9 mouse cellular contexts compared by ENCODE assay signal in genomic region chr9:69623312-69623711, GRCm38 (mm10).
A peak's percentile ranks its signal among the peaks of the same experiment; 100 is the strongest.
DNase-seq lines count a peak whose midpoint lies in the region; ATAC-seq and TF ChIP-seq lines count a peak whose summit lies in the region.
"Had no signal": no experiment of that assay in that cellular context is flagged by ENCODE, and none has a peak within 500 bp of the region (broad histone marks: within the 10 kb centered on the region; RNA-seq: fewer than 3 reads in every experiment).

No protein-coding gene starts in this region.

- no peak overlapping the region for H3K9ac ChIP-seq in liver, embryonic 13.5 days
- H3K9ac ChIP-seq: heart, embryonic 15.5 days had no signal

- no peak for ATAC-seq in liver, embryonic 13.5 days (ENCODE audit: low read depth)
- ATAC-seq in activated CD4-positive, CD25-positive, alpha-beta regulatory T cell, adult 4 months, result no peak

- TF ChIP-seq CTCF in small intestine, adult 2 months (IDR thresholded peaks at IDR 0.05; ENCODE audit: extremely low read depth, insufficient read length, insufficient replicate concordance, low read depth, low read length), result peak; percentile 83; the same call in 1 of the 2 replicates

- H3K4me1 ChIP-seq in liver, embryonic 13.5 days (replicated peaks), result no peaks in the 10 kb centered on the region
- H3K4me1 ChIP-seq in small intestine, adult 2 months (ENCODE audit: control insufficient read depth, insufficient read depth, insufficient read length, low read length), result no peaks in the 10 kb centered on the region
- H3K4me1 ChIP-seq: heart, embryonic 15.5 days had no signal

- H3K9me3 ChIP-seq in liver, embryonic 13.5 days (replicated peaks), result no peaks in the 10 kb centered on the region
- H3K9me3 ChIP-seq: heart, embryonic 15.5 days had no signal

- H3K4me3 ChIP-seq in liver, embryonic 13.5 days (replicated peaks), result no peak overlapping the region
- H3K4me3 ChIP-seq in small intestine, adult 2 months (ENCODE audit: low read depth, low read length), result no peak overlapping the region
- H3K4me3 ChIP-seq: heart, embryonic 15.5 days had no signal

- no peaks in the 10 kb centered on the region for H3K36me3 ChIP-seq in liver, embryonic 13.5 days
- H3K36me3 ChIP-seq in small intestine, adult 2 months (ENCODE audit: control insufficient read depth, insufficient read depth, low read length), result no peaks in the 10 kb centered on the region
- H3K36me3 ChIP-seq: heart, embryonic 15.5 days had no signal

- peak; percentile 34 to 78 for DNase-seq in left cerebral cortex, adult 18-20 months (ENCODE audit: low spot score in 2 of 2)
- DNase-seq in left cerebral cortex, adult 11 months (ENCODE audit: low spot score), result no peak
- peak; percentile 78 to 79 for DNase-seq in adrenal gland, adult 18-20 months (ENCODE audit: low spot score in 2 of 2)
- DNase-seq in embryo, embryonic 10 days (ENCODE audit: low spot score), result peak; percentile 90
- peak; percentile 17 to 62 for DNase-seq in kidney, adult 8-10 months
- peak; percentile 8 for DNase-seq in liver, embryonic 13.5 days

- no peak for TF ChIP-seq POLR2A in small intestine, adult 2 months (IDR thresholded peaks at IDR 0.05; ENCODE audit: low read depth, low read length)

- H3K4me2 ChIP-seq in liver, embryonic 13.5 days, result no peak overlapping the region
- H3K4me2 ChIP-seq: heart, embryonic 15.5 days had no signal

- 13% methylated on average over 7 of the region's 7 CpGs for WGBS in liver, embryonic 13.5 days (ENCODE audit: insufficient replicate concordance)
- 13% methylated on average over 7 of the region's 7 CpGs for WGBS in small intestine, adult 2 months

- no peak overlapping the region for H3K27ac ChIP-seq in liver, embryonic 13.5 days
- no peak overlapping the region for H3K27ac ChIP-seq in small intestine, adult 2 months (ENCODE audit: insufficient read depth, low read depth, low read length)
- H3K27ac ChIP-seq: heart, embryonic 15.5 days had no signal

- no peaks in the 10 kb centered on the region for H3K27me3 ChIP-seq in liver, embryonic 13.5 days
- no peaks in the 10 kb centered on the region for H3K27me3 ChIP-seq in small intestine, adult 2 months (ENCODE audit: control insufficient read depth, insufficient read depth, low read length)
- H3K27me3 ChIP-seq: heart, embryonic 15.5 days had no signal
